Mouse (Mus musculus) liver, embryonic 14.5 days (tissue): ENCODE measurements around the gene Tfdp1.

Experiments
- CTCF ChIP-seq: IDR thresholded peaks from 2 replicates; pipeline ENCODE4 v1.5.1; 2016; ENCODE audit warnings: antibody characterized with exemption, low read depth, control low read depth
- EP300 ChIP-seq: IDR thresholded peaks from 2 replicates; pipeline ENCODE4 v1.6.1; 2016; ENCODE audit warnings: antibody characterized with exemption, low read depth

GRCm38 (mm10) chr8:13299571-13299970, 39.0 kb upstream of the Tfdp1 start:
- TF ChIP-seq CTCF (no peak), EP300 (no peak)
